Mouse (Mus musculus) megakaryocyte, embryonic 14.5 days (primary cell): Measurements from ENCODE around the gene Tomm5. TPM values are rescaled to one million over a fixed set of nuclear protein-coding genes. Genes with fewer than 3 reads are reported as not detected.
"Not testable (repeated sequence)": the region's sequence is repeated elsewhere in the genome, so short reads cannot be mapped to it uniquely, and the experiment has no call there.

Source experiments
- H3K27me3 ChIP-seq: replicated peaks from 2 replicates; pipeline ENCODE3; 2012; ENCODE audit warnings: inconsistent platforms
- H3K36me3 ChIP-seq: replicated peaks from 2 replicates; pipeline ENCODE3; 2012; ENCODE audit warnings: low read length, inconsistent platforms, mixed read lengths
- H3K4me1 ChIP-seq: 2 replicates; pipeline ENCODE4 v1.6.1; 2012; ENCODE audit warnings: inconsistent platforms
- H3K4me3 ChIP-seq: replicated peaks from 2 replicates; pipeline ENCODE3; 2012; ENCODE audit warnings: moderate library complexity, mild to moderate bottlenecking, inconsistent platforms
- H3K9me3 ChIP-seq: 2 replicates; pipeline ENCODE4 v1.6.1; 2012; ENCODE audit warnings: inconsistent platforms
- FLI1 ChIP-seq: IDR thresholded peaks from 2 replicates; pipeline ENCODE4 v1.6.1; 2012; ENCODE audit warnings: low read length, inconsistent platforms, mixed read lengths
- GATA1 ChIP-seq: IDR thresholded peaks from 3 replicates; pipeline ENCODE4 v1.6.1; 2012; ENCODE audit warnings: mixed read lengths, low read length, inconsistent platforms, borderline replicate concordance
- polyA plus RNA-seq: library from polyadenylated mRNA; stranded (reverse); fragments of >175 nt; gene quantifications from 2 replicates; pipeline ENCODE4 v1.2.3, GENCODE M21; 2012; ENCODE audit warnings: low replicate concordance; ENCODE audit not compliant: insufficient read depth

Tomm5 gene
- polyA plus RNA-seq, 1 experiment, result 112 TPM

DNA sequence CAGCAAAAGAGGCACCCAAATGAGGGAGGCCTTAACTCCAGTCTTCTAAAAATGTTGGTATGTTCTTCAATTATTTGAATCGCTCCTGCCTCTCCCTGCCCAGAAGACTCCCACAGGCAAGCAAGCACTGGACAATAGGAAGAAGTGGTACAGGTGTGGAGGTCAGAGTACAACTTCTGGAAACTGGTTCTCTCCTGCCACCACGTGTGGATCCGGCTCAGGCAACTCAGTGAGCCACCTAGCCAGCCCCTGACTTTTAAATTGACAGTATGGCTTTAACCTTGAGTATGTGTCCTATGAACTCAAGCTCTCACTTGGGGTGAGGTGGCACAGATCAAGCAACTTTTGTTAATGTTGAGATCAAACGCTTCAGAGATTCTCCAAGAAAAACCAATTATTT, 848 bp downstream of the Tomm5 start:
- Histone ChIP-seq H3K4me3 (peak overlapping the region; percentile 97), H3K27me3 (no peaks in the 10 kb centered on the region), H3K36me3 (peaks cover 37% of the 10 kb centered on the region), H3K9me3 (no peaks in the 10 kb centered on the region), H3K4me1 (peaks cover 31% of the 10 kb centered on the region)
- TF ChIP-seq GATA1 (no peak), FLI1 (no peak)

GRCm38 (mm10) chr4:45106409-45106808, 1.5 kb downstream of the Tomm5 start:
- no peaks in the 10 kb centered on the region for H3K27me3 ChIP-seq
- no peak for TF ChIP-seq GATA1
- TF ChIP-seq FLI1, result no peak
- H3K36me3 ChIP-seq, result peaks cover 44% of the 10 kb centered on the region
- peaks cover 31% of the 10 kb centered on the region for H3K4me1 ChIP-seq
- H3K9me3 ChIP-seq, result no peaks in the 10 kb centered on the region
- peak overlapping the region; percentile 97 for H3K4me3 ChIP-seq

- no peak for TF ChIP-seq GATA1
- TF ChIP-seq FLI1, result no peak
- peaks cover 19% of the 10 kb centered on the region for H3K4me1 ChIP-seq
- peaks cover 9% of the 10 kb centered on the region for H3K27me3 ChIP-seq
- no peaks in the 10 kb centered on the region for H3K9me3 ChIP-seq
- H3K36me3 ChIP-seq, result peaks cover 21% of the 10 kb centered on the region
- no peak overlapping the region for H3K4me3 ChIP-seq
Observed at GRCm38 (mm10) chr4:45097198-45097872, 10.6 kb downstream of the Tomm5 start.

- H3K4me3 ChIP-seq, result peak overlapping the region; percentile 92
Observed at GRCm38 (mm10) chr4:45084895-45085290, 23.0 kb downstream of the Tomm5 start.

GRCm38 (mm10) chr4:45084021-45084894, 23.7 kb downstream of the Tomm5 start, which contains the start of gene Fbxo10:
Fbxo10 (minus strand) TSS chr4:45084604.
- no peak for TF ChIP-seq GATA1
- peaks cover 23% of the 10 kb centered on the region for H3K4me1 ChIP-seq

More at GRCm38 (mm10) chr4:45084895-45085290, 23.0 kb downstream of the Tomm5 start:
- Histone ChIP-seq H3K9me3 (0 out of 2 replicates have a peak, but pooled peaks cover 3% of the 10 kb centered on the region), H3K27me3 (peaks cover 25% of the 10 kb centered on the region), H3K4me1 (peaks cover 21% of the 10 kb centered on the region), H3K36me3 (no peaks in the 10 kb centered on the region)
- TF ChIP-seq FLI1 (no peak), GATA1 (no peak)

DNA sequence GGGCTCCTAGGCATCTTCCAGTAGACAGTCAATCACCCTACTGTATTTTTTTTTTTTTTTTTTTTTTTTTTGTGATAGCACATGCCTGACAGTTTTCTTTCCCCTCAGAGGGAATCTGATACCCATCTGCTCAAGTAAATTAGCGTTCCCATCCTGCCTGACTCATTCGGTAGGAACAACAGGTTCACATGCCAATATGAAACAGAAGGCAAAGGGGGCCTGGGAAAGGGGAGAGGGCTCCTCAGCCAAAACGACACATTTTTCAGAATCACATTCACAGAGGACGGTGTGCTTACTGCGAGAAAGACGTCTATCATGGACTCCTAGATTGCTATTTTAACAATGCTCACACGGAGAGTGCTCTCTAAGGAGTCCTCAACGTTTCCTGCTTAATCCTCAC, 24.4 kb downstream of the Tomm5 start:
- Histone ChIP-seq H3K4me1 (peaks cover 23% of the 10 kb centered on the region), H3K9me3 (peaks cover 6% of the 10 kb centered on the region), H3K4me3 (peak overlapping the region; percentile 70), H3K27me3 (peaks cover 25% of the 10 kb centered on the region), H3K36me3 (no peaks in the 10 kb centered on the region)
- TF ChIP-seq GATA1 (no peak), FLI1 (no peak)

More at GRCm38 (mm10) chr4:45084021-45084894, 23.7 kb downstream of the Tomm5 start, which contains the start of gene Fbxo10:
- Histone ChIP-seq H3K9me3 (0 out of 2 replicates have a peak, but pooled peaks cover 3% of the 10 kb centered on the region), H3K4me3 (peak within 1 kb of the TSS; percentile 92), H3K27me3 (peaks cover 25% of the 10 kb centered on the region), H3K36me3 (no peaks in the 10 kb centered on the region)

DNA sequence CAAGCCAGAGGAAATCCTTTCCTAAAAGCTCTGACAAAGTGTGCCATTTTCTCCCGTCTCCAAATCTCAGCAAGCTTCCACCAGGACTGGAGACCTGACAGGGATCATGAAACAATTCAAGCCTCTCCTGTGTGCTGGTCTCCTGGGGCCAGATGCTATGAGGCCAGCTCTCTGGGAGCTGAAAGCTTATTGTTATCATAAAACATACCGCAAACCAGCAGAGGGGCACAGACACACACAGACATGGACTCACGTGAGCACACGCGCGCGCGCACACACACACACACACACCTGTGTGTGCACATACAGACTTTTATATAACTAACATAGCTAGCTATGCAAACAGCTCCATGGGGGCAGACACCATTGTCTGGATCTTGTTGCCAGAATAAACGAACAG, 25.0 kb downstream of the Tomm5 start:
- Histone ChIP-seq H3K27me3 (peaks cover 25% of the 10 kb centered on the region), H3K9me3 (peaks cover 8% of the 10 kb centered on the region), H3K4me1 (peaks cover 23% of the 10 kb centered on the region), H3K36me3 (no peaks in the 10 kb centered on the region), H3K4me3 (no peak overlapping the region)
- no peak for TF ChIP-seq FLI1
- no peak for TF ChIP-seq GATA1

- H3K36me3 ChIP-seq, H3K4me3 ChIP-seq: not testable (repeated sequence)
- Histone ChIP-seq H3K9me3 (peaks cover 13% of the 10 kb centered on the region), H3K4me1 (peaks cover 23% of the 10 kb centered on the region), H3K27me3 (peaks cover 27% of the 10 kb centered on the region)
Observed at GRCm38 (mm10) chr4:45081041-45081440, 26.9 kb downstream of the Tomm5 start.

- Histone ChIP-seq H3K9me3 (peaks cover 8% of the 10 kb centered on the region), H3K36me3 (no peaks in the 10 kb centered on the region), H3K27me3 (peaks cover 13% of the 10 kb centered on the region), H3K4me1 (0 out of 2 replicates have a peak, but pooled peaks cover 6% of the 10 kb centered on the region), H3K4me3 (no peak overlapping the region)
- no peak for TF ChIP-seq GATA1
- TF ChIP-seq FLI1, result no peak
Observed at GRCm38 (mm10) chr4:45073544-45073943, 34.4 kb downstream of the Tomm5 start.
